Mouse (Mus musculus): ENCODE data around the gene Slc19a3. TPM values are rescaled to one million over a fixed set of nuclear protein-coding genes. Genes with fewer than 3 reads are reported as not detected.

Gene Slc19a3
- total RNA-seq, 1 experiment from 2014 or later, result not detected

Other genes with a start within 250 kb of the Slc19a3 start
- gene Agfg1, start 199.0 kb downstream of the Slc19a3 start, total RNA-seq (2017), result 32.1 and 33.8 TPM in 2 replicates
- gene A030005L19Rik, start 125.1 kb downstream of the Slc19a3 start, total RNA-seq (2017), result not detected in 2 replicates
- not detected in 2 replicates for gene A030014E15Rik, start 113.5 kb downstream of the Slc19a3 start, total RNA-seq (2017)
- not detected in 2 replicates for gene Gm6217, start 107.0 kb downstream of the Slc19a3 start, total RNA-seq (2017)
- not detected in 2 replicates for gene A030003K21Rik, start 95.1 kb downstream of the Slc19a3 start, total RNA-seq (2017)
- not detected in 2 replicates for gene Gm7544, start 82.4 kb downstream of the Slc19a3 start, total RNA-seq (2017)
- not detected in 2 replicates for gene Gm47955, start 78.2 kb downstream of the Slc19a3 start, total RNA-seq (2017)
- not detected in 2 replicates for gene Gm47959, start 37.9 kb downstream of the Slc19a3 start, total RNA-seq (2017)
- not detected in 2 replicates for gene Krtap28-10, start 4.0 kb upstream of the Slc19a3 start, total RNA-seq (2017)
- not detected in 2 replicates for gene Gm47969, start 6.5 kb upstream of the Slc19a3 start, total RNA-seq (2017)
- not detected in 2 replicates for gene A030005K14Rik, start 20.9 kb upstream of the Slc19a3 start, total RNA-seq (2017)
- gene Krtap28-13, start 22.5 kb upstream of the Slc19a3 start, total RNA-seq (2017), result not detected in 2 replicates
- gene Ccl20, start 78.3 kb upstream of the Slc19a3 start, total RNA-seq (2017), result not detected in 2 replicates
- gene Daw1, start 121.3 kb upstream of the Slc19a3 start, total RNA-seq (2017), result not detected in 2 replicates

Data from common myeloid progenitor, adult 5-6 weeks (primary cell).